Mouse (Mus musculus): ENCODE measurements at regions not wholly inside any gene's neighbourhood (a gene's known extent, or its start where the extent isn't known, plus 50 kb on each side); places are given as distances from the start of the nearest gene placed in this dataset.

DNA sequence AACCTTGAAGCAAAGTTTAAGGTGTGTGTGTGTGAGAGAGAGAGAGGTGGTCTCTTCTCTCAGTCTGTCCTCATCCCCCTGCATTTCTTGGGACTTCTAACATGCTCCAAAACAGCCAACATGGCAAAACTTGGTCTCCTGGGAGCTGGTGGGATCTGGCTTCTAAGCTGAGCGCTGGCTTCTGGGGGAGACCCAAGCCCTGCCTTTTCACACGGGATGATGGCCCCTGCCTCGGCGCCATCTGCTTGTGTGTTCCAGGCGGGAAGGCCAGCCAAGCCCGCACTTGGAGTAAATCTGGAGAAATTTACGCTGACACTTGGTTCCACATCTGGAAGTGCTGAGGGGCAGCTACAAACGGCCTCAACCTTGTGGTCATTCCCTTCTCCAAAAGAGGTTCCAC is 155.6 kb downstream of the Chic2 start:
- WGBS, result 82% methylated on average over 8 of the region's 8 CpGs
- H3K4me2 ChIP-seq, result no peak overlapping the region

DNA sequence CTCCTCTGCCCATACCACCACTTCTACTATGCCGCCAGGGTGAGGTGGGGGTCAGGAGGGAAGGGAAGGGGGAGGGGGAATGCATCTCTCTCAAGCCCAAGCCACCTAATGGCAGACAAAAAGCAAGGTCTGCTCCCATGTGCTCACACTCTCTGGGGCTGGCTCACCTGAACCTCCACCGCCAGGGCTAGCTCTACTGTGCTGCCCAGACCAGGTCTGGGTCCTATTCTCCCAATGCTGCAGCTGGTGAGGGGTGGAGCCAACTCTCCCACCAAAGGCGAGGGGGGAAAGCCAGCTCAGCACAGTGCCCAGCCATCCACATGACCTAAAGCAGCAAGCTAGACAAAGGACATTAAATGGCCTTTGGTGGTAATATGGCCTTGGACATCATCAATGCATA is 158.6 kb downstream of the Chic2 start:
- Histone ChIP-seq H3K9ac (no peak overlapping the region), H3K9me3 (replicated peaks) (peaks cover 9% of the 10 kb centered on the region), H3K4me3 (no peak overlapping the region), H3K36me3 (no peaks in the 10 kb centered on the region), H3K4me2 (no peak overlapping the region), H3K4me1 (replicated peaks) (peaks cover 5% of the 10 kb centered on the region), H3K27me3 (replicated peaks) (no peaks in the 10 kb centered on the region), H3K27ac (ENCODE audit: poor library complexity, severe bottlenecking) (no peak overlapping the region)
- WGBS, result 73% methylated on average over 3 of the region's 3 CpGs
- ATAC-seq (ENCODE audit: insufficient number of reproducible peaks, low FRiP score), result no peak

More for the DNA sequence above, 155.6 kb downstream of the Chic2 start:
- Histone ChIP-seq H3K9ac (no peak overlapping the region), H3K9me3 (replicated peaks) (peaks cover 9% of the 10 kb centered on the region), H3K27ac (ENCODE audit: poor library complexity, severe bottlenecking) (no peak overlapping the region), H3K4me3 (no peak overlapping the region), H3K4me1 (replicated peaks) (no peaks in the 10 kb centered on the region), H3K36me3 (no peaks in the 10 kb centered on the region), H3K27me3 (replicated peaks) (0 out of 2 replicates have a peak, but pooled peaks cover 4% of the 10 kb centered on the region)
- no peak for ATAC-seq (ENCODE audit: insufficient number of reproducible peaks, low FRiP score)

DNA sequence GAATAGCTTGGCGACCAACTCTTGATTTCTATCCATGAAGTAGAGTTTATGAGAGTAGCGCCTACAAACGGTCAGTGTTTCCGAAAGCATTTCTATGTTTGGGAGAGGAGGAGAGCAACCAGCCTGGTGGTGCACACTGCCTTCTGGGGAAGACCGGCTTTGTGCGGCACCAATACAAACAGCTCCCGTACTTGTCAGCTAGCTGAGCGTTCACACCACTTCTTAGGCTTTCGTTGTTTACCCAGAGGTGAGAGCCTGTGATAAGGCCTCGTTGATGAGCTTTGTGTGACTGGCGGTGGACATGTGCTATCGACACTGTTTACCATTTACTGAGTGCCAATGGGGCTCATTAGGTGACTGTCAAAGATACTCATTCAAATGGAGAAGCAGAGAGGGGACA is 162.0 kb downstream of the Chic2 start:
- WGBS, result 36% methylated on average over 12 of the region's 12 CpGs
- Histone ChIP-seq H3K36me3 (no peaks in the 10 kb centered on the region), H3K9me3 (replicated peaks) (peaks cover 9% of the 10 kb centered on the region), H3K4me1 (replicated peaks) (peaks cover 22% of the 10 kb centered on the region), H3K27ac (ENCODE audit: poor library complexity, severe bottlenecking) (no peak overlapping the region), H3K4me2 (no peak overlapping the region), H3K9ac (no peak overlapping the region), H3K4me3 (no peak overlapping the region), H3K27me3 (replicated peaks) (0 out of 2 replicates have a peak, but pooled peaks cover 6% of the 10 kb centered on the region)
- no peak for ATAC-seq (ENCODE audit: insufficient number of reproducible peaks, low FRiP score)

DNA sequence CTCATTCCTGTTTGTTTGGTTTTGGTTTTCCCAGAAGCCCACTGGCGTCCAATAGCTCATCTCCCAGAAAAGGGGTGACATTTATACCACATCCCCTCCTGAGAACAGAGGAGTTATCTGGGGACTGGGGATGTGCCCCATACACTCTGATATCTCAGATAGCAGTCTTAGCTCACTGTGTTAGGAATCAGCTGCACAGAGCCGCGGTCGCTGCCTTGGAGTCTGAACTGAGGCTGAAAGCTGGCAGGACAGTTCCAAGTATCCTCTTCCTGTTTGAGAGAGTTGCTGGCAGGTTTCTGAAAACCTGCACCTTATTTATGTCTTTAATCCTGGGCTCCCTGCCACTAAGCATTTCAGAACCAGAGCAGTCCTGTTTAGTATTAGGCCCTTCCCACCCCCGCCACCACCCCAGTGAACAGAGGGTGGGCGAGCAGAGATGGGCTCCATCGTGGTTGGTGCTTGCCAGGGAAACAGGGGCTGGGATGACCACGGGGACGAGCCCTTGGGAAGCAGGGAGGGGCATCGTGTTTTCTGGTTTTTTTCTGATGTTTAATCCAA is 163.8 kb downstream of the Chic2 start:
- Histone ChIP-seq H3K4me2 (no peak overlapping the region), H3K27me3 (replicated peaks) (peaks cover 18% of the 10 kb centered on the region; the same call in 1 of the 2 replicates), H3K27ac (ENCODE audit: poor library complexity, severe bottlenecking) (no peak overlapping the region), H3K9me3 (replicated peaks) (peaks cover 9% of the 10 kb centered on the region), H3K4me1 (replicated peaks) (peaks cover 24% of the 10 kb centered on the region), H3K9ac (no peak overlapping the region), H3K4me3 (no peak overlapping the region), H3K36me3 (no peaks in the 10 kb centered on the region)
- no peak for ATAC-seq (ENCODE audit: insufficient number of reproducible peaks, low FRiP score)
- WGBS, result 52% methylated on average over 10 of the region's 10 CpGs

DNA sequence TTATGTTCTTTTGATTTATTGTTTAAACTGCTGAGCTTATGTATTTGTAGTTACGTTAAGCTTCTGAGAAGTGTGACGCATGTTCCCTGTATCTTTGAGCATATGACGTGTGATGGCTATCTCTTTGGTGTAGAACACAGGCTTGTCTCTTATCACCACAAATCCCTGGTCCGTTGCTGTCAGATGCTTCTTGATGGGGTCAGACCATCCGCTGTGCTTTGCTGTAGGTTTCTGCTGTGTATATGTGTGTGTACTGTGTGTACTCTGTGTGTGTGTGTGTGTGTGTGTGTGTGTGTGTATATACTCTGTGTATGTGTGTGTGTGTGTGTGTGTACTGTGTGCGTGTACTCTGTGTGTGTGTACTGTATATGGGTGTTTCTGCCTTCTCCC is 164.5 kb downstream of the Chic2 start:
- peaks cover 25% of the 10 kb centered on the region for H3K4me1 ChIP-seq (replicated peaks)
- no peak overlapping the region for H3K4me2 ChIP-seq
- no peak overlapping the region for H3K27ac ChIP-seq (ENCODE audit: poor library complexity, severe bottlenecking)
- H3K36me3 ChIP-seq, result no peaks in the 10 kb centered on the region
- H3K9ac ChIP-seq, result no peak overlapping the region
- no peak overlapping the region for H3K4me3 ChIP-seq
- ATAC-seq (ENCODE audit: insufficient number of reproducible peaks, low FRiP score), result no peak
- peaks cover 7% of the 10 kb centered on the region for H3K9me3 ChIP-seq (replicated peaks)
- 74% methylated on average over 6 of the region's 6 CpGs for WGBS
- H3K27me3 ChIP-seq (replicated peaks), result peaks cover 18% of the 10 kb centered on the region; the same call in 1 of the 2 replicates

DNA sequence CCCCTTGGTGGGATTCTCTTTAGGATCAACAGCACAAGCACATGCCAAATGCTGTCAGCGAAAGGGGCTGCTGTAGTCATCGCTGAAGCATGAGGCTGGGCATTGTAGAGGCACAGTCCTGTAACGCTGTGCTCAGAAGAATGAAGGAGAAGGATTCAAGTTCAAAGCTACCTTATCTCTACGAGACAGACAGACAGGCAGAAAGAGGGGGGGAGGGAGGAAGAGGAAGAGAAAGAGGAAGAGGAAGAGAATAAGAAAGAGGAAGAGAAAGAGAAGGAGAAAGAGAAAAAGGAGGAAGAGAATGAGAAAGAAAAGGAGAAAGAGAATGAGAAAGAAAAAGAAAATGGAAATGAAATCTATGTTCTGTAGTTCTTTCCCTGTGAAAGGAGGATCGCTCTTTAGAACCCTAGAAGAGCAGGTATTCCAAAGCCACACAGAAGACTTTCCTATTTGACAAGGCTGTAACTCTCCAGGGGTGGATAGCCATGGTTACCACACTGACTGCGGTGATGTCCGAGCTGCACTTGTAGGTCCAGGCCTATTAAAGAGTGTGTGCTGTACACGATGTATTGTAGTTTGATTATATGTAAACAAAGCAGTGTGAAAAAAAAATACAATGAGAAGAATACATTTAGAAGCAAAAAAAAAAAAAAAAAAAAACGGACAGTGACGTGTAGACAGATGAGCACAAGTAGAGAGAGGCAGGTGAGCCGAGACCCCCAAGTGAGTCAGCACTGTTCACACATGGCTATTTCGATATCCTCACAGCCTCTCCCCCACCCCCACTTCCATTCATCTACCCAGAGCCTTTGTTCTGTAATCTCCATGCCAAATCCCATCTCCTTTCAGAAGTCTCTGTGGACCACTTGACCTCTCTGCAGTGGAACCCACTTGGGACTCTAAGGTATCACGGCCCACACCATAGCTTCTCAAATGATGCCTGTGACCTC is 165.2 kb downstream of the Chic2 start:
- no peak overlapping the region for H3K4me2 ChIP-seq
- no peak overlapping the region for H3K4me3 ChIP-seq
- WGBS, result 60% methylated on average over 12 of the region's 13 CpGs
- no peaks in the 10 kb centered on the region for H3K36me3 ChIP-seq
- H3K9me3 ChIP-seq (replicated peaks), result 0 out of 2 replicates have a peak, but pooled peaks cover under 1% of the 10 kb centered on the region
- peaks cover 18% of the 10 kb centered on the region; the same call in 1 of the 2 replicates for H3K27me3 ChIP-seq (replicated peaks)
- H3K4me1 ChIP-seq (replicated peaks), result peaks cover 32% of the 10 kb centered on the region
- H3K27ac ChIP-seq (ENCODE audit: poor library complexity, severe bottlenecking), result no peak overlapping the region
- no peak for ATAC-seq (ENCODE audit: insufficient number of reproducible peaks, low FRiP score)
- H3K9ac ChIP-seq, result no peak overlapping the region

DNA sequence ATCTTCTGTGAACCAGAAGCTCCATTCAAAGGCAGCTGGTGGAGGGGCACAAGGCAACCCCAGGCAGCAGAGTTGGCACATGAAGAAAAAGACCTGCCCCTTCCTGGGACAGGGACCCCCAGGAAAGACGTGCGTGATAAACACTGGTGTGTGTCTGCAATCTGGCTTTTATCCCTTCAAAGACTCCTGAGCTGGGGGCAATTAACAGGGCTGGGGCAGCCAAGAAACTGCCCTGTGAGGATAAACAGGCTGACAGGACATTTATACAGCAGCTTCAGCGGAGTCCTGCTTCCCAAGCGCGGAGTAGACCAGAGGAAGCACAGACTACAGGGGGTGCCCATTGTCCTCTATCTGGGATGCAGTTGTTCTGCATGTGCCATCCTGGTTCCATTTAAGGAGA is 167.0 kb downstream of the Chic2 start:
- Histone ChIP-seq H3K27me3 (replicated peaks) (peaks cover 18% of the 10 kb centered on the region; the same call in 1 of the 2 replicates), H3K36me3 (no peaks in the 10 kb centered on the region), H3K9me3 (replicated peaks) (no peaks in the 10 kb centered on the region), H3K4me3 (no peak overlapping the region), H3K4me2 (no peak overlapping the region), H3K9ac (no peak overlapping the region), H3K27ac (ENCODE audit: poor library complexity, severe bottlenecking) (no peak overlapping the region), H3K4me1 (replicated peaks) (peaks cover 33% of the 10 kb centered on the region)
- no peak for ATAC-seq (ENCODE audit: insufficient number of reproducible peaks, low FRiP score)
- 25% methylated on average over 5 of the region's 5 CpGs for WGBS

DNA sequence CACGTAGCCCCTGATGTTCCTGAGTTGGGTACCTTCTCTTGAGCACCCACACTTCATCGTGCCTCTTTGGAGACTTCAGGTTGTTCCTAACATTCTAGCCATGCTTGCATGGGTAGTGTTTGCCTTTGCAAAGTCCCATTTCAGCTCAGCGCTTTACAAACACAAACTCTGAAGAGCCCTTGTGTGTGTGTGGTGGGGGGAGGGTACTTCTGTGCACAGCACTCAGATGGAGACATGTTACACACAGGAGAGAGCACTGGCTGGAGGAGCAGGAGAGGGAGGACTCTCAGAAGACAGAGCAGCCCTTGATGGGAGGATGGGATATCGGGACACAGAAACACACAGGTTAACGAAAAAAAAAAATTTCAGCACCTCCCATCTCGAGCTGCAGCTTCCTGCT is 167.4 kb downstream of the Chic2 start:
- WGBS, result 48% methylated on average over 6 of the region's 6 CpGs
- H3K4me3 ChIP-seq, result no peak overlapping the region
- H3K4me1 ChIP-seq (replicated peaks), result peaks cover 30% of the 10 kb centered on the region
- H3K27ac ChIP-seq (ENCODE audit: poor library complexity, severe bottlenecking), result no peak overlapping the region
- ATAC-seq (ENCODE audit: insufficient number of reproducible peaks, low FRiP score), result no peak
- H3K9ac ChIP-seq, result no peak overlapping the region
- H3K36me3 ChIP-seq, result no peaks in the 10 kb centered on the region
- no peak overlapping the region for H3K4me2 ChIP-seq
- peaks cover 18% of the 10 kb centered on the region; the same call in 1 of the 2 replicates for H3K27me3 ChIP-seq (replicated peaks)
- H3K9me3 ChIP-seq (replicated peaks), result no peaks in the 10 kb centered on the region

DNA sequence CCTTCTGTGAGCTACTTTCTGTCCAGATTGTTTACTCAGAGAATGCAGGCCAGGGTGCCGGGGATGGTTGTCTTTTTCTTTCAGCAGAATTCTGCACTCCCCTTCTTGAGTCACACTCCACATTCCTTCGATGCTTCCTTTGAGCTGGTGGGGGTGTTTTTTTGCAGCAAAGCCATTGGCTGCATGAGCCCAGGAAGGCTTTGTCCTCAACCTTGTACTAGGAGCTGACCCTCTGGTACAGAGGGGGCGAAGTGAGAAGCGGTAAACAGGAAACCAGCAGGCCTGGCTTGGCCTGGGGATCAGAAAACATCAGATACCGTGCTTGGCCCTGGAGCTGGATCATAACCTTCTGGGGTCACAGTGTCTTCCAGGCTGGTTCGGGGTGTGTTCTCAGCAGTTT is 169.9 kb downstream of the Chic2 start:
- H3K36me3 ChIP-seq, result no peaks in the 10 kb centered on the region
- no peak overlapping the region for H3K4me2 ChIP-seq
- 30% methylated on average over 6 of the region's 6 CpGs for WGBS
- H3K9ac ChIP-seq, result no peak overlapping the region
- no peak overlapping the region for H3K27ac ChIP-seq (ENCODE audit: poor library complexity, severe bottlenecking)
- H3K27me3 ChIP-seq (replicated peaks), result peaks cover 18% of the 10 kb centered on the region
- no peak overlapping the region for H3K4me3 ChIP-seq
- no peak for ATAC-seq (ENCODE audit: insufficient number of reproducible peaks, low FRiP score)
- peaks cover 17% of the 10 kb centered on the region for H3K4me1 ChIP-seq (replicated peaks)
- H3K9me3 ChIP-seq (replicated peaks), result no peaks in the 10 kb centered on the region

DNA sequence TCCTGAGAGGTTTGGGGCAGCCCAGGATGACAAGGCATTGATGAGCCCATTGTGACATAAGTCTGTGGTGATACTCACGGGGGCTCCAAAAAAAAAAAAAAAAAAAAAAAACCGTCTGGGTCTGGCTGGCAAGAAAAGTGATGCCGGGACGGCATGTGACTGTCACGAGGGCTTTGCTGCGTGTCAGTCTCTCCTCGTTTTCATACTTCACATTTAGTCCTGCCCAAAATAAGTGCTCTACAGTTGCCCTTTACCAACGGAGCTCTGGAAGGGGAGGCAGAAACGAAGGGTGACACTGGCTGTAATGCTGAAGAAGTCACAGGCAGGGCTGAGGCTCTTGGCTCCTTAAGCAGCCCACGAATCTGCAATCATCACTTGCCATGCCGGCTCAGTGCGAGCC is 167.9 kb upstream of the Lnx1 start:
- H3K4me1 ChIP-seq (replicated peaks), result peaks cover 13% of the 10 kb centered on the region
- ATAC-seq (ENCODE audit: insufficient number of reproducible peaks, low FRiP score), result no peak
- WGBS, result 65% methylated on average over 12 of the region's 12 CpGs

DNA sequence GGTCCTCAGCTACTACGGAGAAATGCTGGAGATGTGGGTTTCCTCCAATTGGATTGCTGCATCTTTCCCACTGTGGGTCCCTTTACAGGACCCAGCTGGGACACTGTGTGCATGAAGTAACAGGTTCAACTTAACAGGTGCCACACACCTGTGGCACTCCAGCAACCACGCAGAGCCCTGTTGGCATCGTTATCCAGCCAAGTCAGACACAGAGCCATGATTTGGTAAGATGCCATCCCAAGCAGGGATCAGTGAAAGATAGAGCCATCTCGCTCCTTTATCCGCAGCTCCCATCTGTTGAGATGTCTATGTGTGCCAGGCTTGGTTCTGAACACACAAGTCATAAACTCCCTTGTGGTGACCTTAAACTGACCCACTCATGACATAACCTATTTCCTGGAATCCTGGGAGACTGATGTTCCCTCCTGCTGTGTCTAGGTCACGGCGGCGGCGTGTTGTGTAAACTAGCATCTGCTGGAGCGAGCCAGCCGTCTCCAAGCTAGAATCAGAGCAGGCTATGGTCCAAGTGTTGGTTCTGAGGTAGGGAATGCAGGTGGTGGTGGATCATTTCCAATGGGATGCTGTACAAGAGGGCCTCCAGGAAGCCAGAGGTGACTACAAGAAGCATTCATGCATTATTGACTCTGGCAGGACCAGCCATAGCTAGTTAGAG is 164.5 kb upstream of the Lnx1 start:
- H3K9me3 ChIP-seq (replicated peaks), result no peaks in the 10 kb centered on the region
- peaks cover 6% of the 10 kb centered on the region for H3K27me3 ChIP-seq (replicated peaks)
- no peaks in the 10 kb centered on the region for H3K36me3 ChIP-seq
- H3K4me2 ChIP-seq, result no peak overlapping the region
- ATAC-seq (ENCODE audit: insufficient number of reproducible peaks, low FRiP score), result no peak
- no peak overlapping the region for H3K4me3 ChIP-seq
- H3K4me1 ChIP-seq (replicated peaks), result 0 out of 2 replicates have a peak, but pooled peaks cover 2% of the 10 kb centered on the region
- no peak overlapping the region for H3K27ac ChIP-seq (ENCODE audit: poor library complexity, severe bottlenecking)
- 89% methylated on average over 11 of the region's 11 CpGs for WGBS
- no peak overlapping the region for H3K9ac ChIP-seq

More for the DNA sequence above, 167.9 kb upstream of the Lnx1 start:
- Histone ChIP-seq H3K36me3 (no peaks in the 10 kb centered on the region), H3K27me3 (replicated peaks) (peaks cover 6% of the 10 kb centered on the region), H3K9me3 (replicated peaks) (no peaks in the 10 kb centered on the region), H3K4me2 (no peak overlapping the region), H3K9ac (no peak overlapping the region), H3K4me3 (no peak overlapping the region), H3K27ac (ENCODE audit: poor library complexity, severe bottlenecking) (no peak overlapping the region)
